Mouse (Mus musculus) heart, adult 2 months (tissue): ENCODE results near the gene Tnrc6b.

Experiments used
- CTCF ChIP-seq: fragments of 200-600 bp; IDR thresholded peaks from 2 replicates; pipeline ENCODE4 v1.8.1; 2022; ENCODE audit warnings: antibody characterized with exemption, mild to moderate bottlenecking, moderate library complexity
- EP300 ChIP-seq: fragments of 200-500 bp; IDR thresholded peaks from 2 replicates; pipeline ENCODE4 v1.6.1; 2011; ENCODE audit warnings: low read depth, low read length, control low read depth; ENCODE audit not compliant: insufficient read depth

DNA sequence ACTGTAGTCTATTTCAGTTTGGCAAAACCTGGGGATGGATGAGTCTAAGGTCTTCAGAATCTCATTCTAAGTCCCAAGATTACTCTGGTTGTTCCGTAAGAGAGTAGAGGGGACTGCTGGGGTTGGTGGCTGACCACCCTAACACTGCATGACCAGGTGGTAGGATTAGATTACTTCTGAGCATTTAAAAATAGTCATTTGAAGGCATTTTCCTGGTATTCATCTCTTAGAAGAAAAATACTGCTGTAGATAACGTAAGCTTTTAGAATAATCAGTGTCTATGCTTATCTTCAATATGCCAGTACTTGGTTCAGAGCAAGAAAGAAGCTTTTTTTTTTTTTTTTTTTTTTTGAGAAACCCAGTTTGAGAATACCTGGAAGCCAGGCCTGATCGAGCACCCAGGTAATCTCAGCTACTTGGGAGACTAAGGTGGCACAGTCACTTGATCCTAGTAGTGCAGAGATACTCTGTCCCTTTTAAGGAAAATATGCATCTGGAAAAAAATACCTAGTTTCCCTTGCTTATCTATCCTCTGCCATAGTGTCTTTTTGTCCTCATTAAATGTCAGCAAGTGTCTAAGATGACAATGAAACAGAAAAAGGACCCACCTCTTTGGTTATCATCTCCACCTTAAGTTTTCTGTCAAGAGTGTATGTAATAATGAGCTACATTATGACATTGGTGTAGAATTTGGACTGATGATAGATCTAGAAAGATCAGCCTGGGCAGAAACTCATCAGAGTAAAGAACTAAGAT, 33.7 kb downstream of the Tnrc6b start:
- no peak for TF ChIP-seq EP300
- no peak for TF ChIP-seq CTCF
